Mouse (Mus musculus) thymus, adult 2 months (tissue): ENCODE measurements around the gene Dennd6b. TPM values are rescaled to one million over a fixed set of nuclear protein-coding genes. Genes with fewer than 3 reads are reported as not detected.

Source experiments
- DNase-seq: peaks from one replicate; pipeline ENCODE4 v3.0.0; 2021
- H3K27ac ChIP-seq: fragments of 200-500 bp; 2 replicates; pipeline ENCODE4 v1.5.1; 2012; ENCODE audit warnings: low read length, control low read depth; ENCODE audit not compliant: control insufficient read depth, insufficient read depth
- H3K27me3 ChIP-seq: fragments of 200-500 bp; 2 replicates; pipeline ENCODE4 v1.6.1; 2012; ENCODE audit warnings: mild to moderate bottlenecking, low read length, moderate library complexity, mixed read lengths; ENCODE audit not compliant: control insufficient read depth, insufficient read depth
- H3K36me3 ChIP-seq: fragments of 200-500 bp; 2 replicates; pipeline ENCODE4 v1.6.1; 2012; ENCODE audit warnings: mild to moderate bottlenecking, low read length, moderate library complexity; ENCODE audit not compliant: control insufficient read depth, insufficient read depth
- H3K4me1 ChIP-seq: fragments of 200-500 bp; replicated peaks from 2 replicates; pipeline ENCODE4 v1.6.1; 2012; ENCODE audit warnings: low read length; ENCODE audit not compliant: control insufficient read depth, insufficient read depth
- H3K4me3 ChIP-seq: fragments of 200-500 bp; 2 replicates; pipeline ENCODE4 v1.5.1; 2012; ENCODE audit warnings: mild to moderate bottlenecking, low read length, control low read depth, moderate library complexity; ENCODE audit not compliant: control insufficient read depth, insufficient read depth
- CTCF ChIP-seq: fragments of 200-500 bp; IDR thresholded peaks from 2 replicates; pipeline ENCODE4 v1.5.1; 2012; ENCODE audit warnings: mild to moderate bottlenecking, control low read depth, low read length, moderate library complexity, borderline replicate concordance; ENCODE audit not compliant: control insufficient read depth, poor library complexity, insufficient read depth; ENCODE audit errors: extremely low read depth
- POLR2A ChIP-seq: fragments of 200-500 bp; IDR thresholded peaks from 2 replicates; pipeline ENCODE4 v1.6.1; 2012; ENCODE audit warnings: mild to moderate bottlenecking, low read length, control low read depth, moderate library complexity; ENCODE audit not compliant: control insufficient read depth, poor library complexity, insufficient read depth; ENCODE audit errors: extremely low read depth
- WGBS: fragments of 180-500 bp; shearing (Covaris S2); methylation state at CpG from one replicate; pipeline ENCODE4 v1.1.7; 2018; 5-methylcytosine and 5-hydroxymethylcytosine counted together
- polyA plus RNA-seq: library from polyadenylated mRNA; depleted of rRNA; stranded (reverse); fragments of >200 nt; gene quantifications from 2 replicates; pipeline ENCODE4 v1.2.3, GENCODE M21; 2012

The Dennd6b gene
- polyA plus RNA-seq, 1 experiment: 50.1 TPM

DNA sequence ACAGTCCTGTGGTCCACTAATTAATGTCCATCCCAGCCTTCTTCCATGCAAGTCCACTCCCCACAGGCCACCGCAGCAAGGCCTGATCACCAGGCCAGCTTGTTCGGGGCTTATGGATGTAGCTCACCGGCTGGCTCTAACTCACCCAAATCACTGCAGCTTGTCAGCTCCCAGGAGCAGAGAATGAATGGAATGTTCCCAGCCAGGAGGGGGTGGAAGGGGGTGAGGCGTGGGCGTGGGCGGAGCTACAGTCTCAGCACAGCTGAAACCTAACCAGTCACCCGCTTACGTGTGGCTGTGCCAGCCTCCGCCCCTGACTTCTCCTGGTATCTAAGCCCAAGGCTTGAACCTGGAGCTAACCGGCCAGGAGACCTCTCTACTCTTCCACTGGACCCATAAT lies 26.9 kb downstream of the Dennd6b start:
- Histone ChIP-seq H3K36me3 (no peaks in the 10 kb centered on the region), H3K4me3 (no peak overlapping the region), H3K27me3 (no peaks in the 10 kb centered on the region; the same call in none of the 2 replicates), H3K27ac (no peak overlapping the region), H3K4me1 (peaks cover 16% of the 10 kb centered on the region)
- 93% methylated on average over 10 of the region's 10 CpGs for WGBS
- TF ChIP-seq CTCF: no peak
- no peak for TF ChIP-seq POLR2A
- no peak for DNase-seq

DNA sequence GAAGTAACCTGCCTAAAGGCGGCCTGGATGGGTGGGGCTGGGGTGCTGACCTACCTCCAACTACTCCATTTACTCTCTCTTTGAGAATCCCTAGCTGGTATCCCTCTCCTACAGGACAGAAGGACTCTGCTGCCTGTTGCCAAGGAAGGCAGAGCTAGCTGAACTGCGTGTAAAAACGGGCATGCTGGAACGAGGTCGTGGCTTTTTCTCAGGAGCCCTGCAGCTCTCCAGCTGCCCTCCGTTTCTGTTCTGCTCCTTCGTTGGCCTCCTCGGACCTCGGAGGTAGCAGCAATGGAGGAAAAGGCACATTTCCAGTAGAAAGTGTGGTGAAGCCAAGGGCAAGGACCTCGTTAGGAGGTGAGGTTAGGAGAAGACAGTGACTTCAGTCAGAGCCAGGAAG lies 27.4 kb downstream of the Dennd6b start:
- Histone ChIP-seq H3K27ac (no peak overlapping the region), H3K36me3 (no peaks in the 10 kb centered on the region), H3K4me1 (peaks cover 16% of the 10 kb centered on the region), H3K27me3 (no peaks in the 10 kb centered on the region; the same call in none of the 2 replicates), H3K4me3 (no peak overlapping the region)
- DNase-seq: no peak
- 93% methylated on average over 10 of the region's 10 CpGs for WGBS
- TF ChIP-seq CTCF (no peak), POLR2A (no peak)

DNA sequence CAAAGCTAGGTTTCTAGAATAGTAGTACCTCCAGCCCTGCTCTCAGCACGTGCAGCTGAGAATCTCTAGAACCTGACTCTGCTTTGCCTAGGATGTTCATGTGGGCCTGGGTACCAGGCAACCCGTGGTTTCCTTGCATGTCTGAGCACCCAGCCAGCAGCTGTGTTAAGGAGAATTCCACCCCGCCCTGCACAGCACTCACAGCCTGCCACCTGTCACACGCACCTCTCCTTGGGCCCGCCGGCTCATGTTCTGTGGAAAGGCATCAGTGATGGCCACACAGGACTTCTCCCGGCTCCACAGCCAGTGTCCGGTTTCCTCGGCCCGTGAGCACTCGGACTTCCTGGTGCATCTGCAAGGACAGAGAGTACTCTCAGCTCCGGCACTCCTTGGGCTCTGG lies 30.8 kb downstream of the Dennd6b start:
- Histone ChIP-seq H3K36me3 (no peaks in the 10 kb centered on the region), H3K27me3 (no peaks in the 10 kb centered on the region), H3K4me1 (no peaks in the 10 kb centered on the region), H3K27ac (no peak overlapping the region), H3K4me3 (no peak overlapping the region)
- WGBS: 83% methylated on average over 12 of the region's 12 CpGs
- DNase-seq: no peak
- TF ChIP-seq CTCF (no peak), POLR2A (no peak)

DNA sequence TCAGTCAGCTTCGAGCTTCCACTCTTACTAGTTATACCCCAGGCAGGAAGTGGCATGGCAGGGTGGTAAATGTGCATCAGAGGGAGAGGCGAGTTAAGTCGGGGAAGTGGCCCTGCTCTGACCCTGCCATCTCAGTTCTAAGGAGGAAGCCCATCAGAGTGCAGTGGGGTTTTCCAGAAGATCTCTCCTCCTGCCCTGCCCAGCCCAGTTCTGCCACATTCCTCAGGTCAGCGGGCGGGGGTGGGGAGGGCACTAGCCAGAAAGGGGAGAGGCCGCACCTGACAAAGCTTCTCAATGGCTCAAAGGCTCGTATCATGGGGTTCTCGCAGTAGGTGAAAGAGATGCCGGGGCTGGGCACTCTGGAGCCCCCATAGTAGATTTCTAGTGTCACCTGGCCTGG lies 34.9 kb downstream of the Dennd6b start:
- TF ChIP-seq POLR2A: no peak
- no peak for TF ChIP-seq CTCF
- no peaks in the 10 kb centered on the region for H3K36me3 ChIP-seq
- 63% methylated on average over 9 of the region's 9 CpGs for WGBS
- no peak for DNase-seq
- no peaks in the 10 kb centered on the region for H3K27me3 ChIP-seq
- no peak overlapping the region for H3K4me3 ChIP-seq
- H3K4me1 ChIP-seq: no peaks in the 10 kb centered on the region
- no peak overlapping the region for H3K27ac ChIP-seq

DNA sequence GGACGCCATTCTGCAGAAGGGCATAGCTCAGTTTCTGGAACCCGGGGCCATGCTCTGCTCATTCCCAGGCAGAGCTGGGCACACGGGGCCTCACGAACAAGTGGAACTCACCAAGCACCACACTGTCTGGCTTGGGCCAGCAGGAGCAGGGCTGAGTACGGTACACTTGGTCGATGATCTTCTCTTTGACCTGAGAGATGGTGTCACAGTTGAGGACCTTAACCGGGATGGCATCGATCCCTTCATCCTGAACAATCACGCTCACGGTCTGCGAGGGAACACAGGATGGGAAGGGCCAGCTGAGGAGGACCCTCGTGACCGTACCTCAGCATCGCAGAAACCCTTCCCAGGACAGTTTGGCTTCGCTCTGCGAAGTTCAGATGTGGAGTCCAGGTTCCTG lies 37.8 kb downstream of the Dennd6b start:
- H3K36me3 ChIP-seq: no peaks in the 10 kb centered on the region
- no peak overlapping the region for H3K27ac ChIP-seq
- no peak for TF ChIP-seq POLR2A
- TF ChIP-seq CTCF: no peak
- no peaks in the 10 kb centered on the region for H3K4me1 ChIP-seq
- WGBS: 97% methylated on average over 16 of the region's 16 CpGs
- H3K4me3 ChIP-seq: no peak overlapping the region
- DNase-seq: no peak
- H3K27me3 ChIP-seq: no peaks in the 10 kb centered on the region

DNA sequence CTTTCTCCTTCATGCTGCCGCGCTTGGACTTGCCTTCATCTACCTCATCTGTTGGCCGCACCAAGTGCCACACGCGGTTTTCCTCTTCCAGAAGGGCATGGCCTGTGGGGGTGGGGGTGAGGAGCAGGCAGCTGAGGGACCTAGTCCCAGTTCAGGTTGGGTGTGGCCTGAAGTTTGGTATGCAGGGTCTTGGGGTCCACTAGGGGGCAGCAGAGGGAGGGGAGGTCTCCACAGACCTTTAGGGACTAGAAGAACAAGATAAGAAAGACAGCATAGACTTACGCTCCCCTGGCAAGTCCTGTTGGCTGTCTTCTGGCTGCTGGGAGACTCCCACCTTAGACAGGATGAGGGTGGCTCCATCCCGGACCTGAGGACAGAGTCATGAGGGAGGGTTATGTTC lies 38.3 kb downstream of the Dennd6b start:
- Histone ChIP-seq H3K27ac (no peak overlapping the region), H3K4me3 (no peak overlapping the region), H3K36me3 (no peaks in the 10 kb centered on the region), H3K27me3 (no peaks in the 10 kb centered on the region), H3K4me1 (no peaks in the 10 kb centered on the region)
- WGBS: 64% methylated on average over 7 of the region's 7 CpGs
- peak; percentile 77 for DNase-seq
- no peak for TF ChIP-seq POLR2A
- peak; percentile 61; the same call in 1 of the 2 replicates for TF ChIP-seq CTCF

DNA sequence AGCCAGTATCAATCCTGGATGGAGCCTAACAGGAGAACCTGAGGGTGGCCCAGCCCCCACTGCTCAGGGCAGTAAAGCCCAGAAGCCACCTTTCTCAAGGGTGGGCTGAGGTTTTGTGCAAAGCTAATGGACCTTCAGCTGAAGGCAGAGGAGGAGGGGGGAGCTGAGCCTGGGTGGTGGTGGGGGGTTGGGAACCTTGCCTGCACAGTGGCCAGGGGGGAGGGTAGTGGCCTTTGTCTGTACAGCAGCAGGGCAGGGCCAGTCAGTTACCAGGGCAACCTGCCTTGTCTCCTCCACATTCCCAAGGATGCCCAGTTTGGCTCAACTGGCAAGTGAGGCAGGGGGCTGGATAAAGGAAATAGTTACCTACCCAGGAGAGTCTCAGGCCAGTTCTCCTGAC lies 44.0 kb downstream of the Dennd6b start:
- no peak for DNase-seq
- no peaks in the 10 kb centered on the region for H3K36me3 ChIP-seq
- H3K27ac ChIP-seq: no peak overlapping the region
- peaks cover 2% of the 10 kb centered on the region for H3K27me3 ChIP-seq
- H3K4me1 ChIP-seq: peaks cover 25% of the 10 kb centered on the region
- H3K4me3 ChIP-seq: no peak overlapping the region
- TF ChIP-seq POLR2A (no peak), CTCF (no peak)
